Mouse (Mus musculus): Measurements from ENCODE around the gene Chst10. TPM values are rescaled to one million over a fixed set of nuclear protein-coding genes. Genes with fewer than 3 reads are reported as not detected.

The Chst10 gene
- polyA plus RNA-seq, 1 experiment from 2014 or later: 0.93 TPM

DNA sequence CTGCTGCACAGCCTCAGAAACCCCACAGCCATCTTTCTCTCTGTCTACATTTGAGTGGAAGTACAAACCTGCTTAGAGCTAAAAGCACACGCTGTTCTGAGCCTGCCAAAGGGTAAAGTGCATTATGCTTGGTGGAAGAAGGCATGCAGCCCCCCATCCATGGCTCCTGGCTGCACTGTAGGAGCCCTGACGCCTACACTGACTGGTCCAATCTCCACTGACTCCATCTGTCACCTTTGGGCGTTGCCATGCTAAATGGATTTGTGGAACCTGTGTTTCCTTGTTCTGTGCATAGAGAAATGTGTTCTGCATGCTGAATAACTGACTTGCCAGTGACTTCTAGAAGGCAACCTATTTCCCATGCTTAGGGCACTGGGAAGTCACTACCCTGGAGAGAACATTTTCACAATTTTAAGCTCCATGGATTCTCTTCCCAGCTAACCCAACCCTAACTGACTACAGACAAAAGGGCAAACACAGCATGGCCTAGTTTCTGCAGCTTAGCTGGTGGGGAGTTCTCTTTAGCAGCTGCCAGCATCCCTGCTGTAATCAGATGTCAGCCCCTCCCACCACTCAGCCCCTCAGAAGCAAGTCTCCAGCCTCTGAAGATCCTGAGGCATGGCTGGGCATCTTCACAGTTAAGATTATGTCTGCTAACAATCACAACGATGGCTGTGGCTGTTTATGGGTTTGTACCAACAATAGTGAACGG is 21.1 kb downstream of the Chst10 start:
- no peaks in the 10 kb centered on the region; the same call in 1 of the 2 replicates for H3K36me3 ChIP-seq (ENCODE audit: control insufficient read depth, insufficient read depth)
- H3K27me3 ChIP-seq (replicated peaks; ENCODE audit: control insufficient read depth, insufficient read depth, low read length): no peaks in the 10 kb centered on the region
- ATAC-seq: no peak
- no peak overlapping the region for H3K4me2 ChIP-seq (replicated peaks; ENCODE audit: low read depth)
- H3K27ac ChIP-seq (ENCODE audit: low read depth, low read length): no peak overlapping the region
- no peaks in the 10 kb centered on the region for H3K9me3 ChIP-seq (ENCODE audit: control insufficient read depth)
- TF ChIP-seq CTCF (IDR thresholded peaks at IDR 0.05; ENCODE audit: low read depth): no peak
- no peak overlapping the region for H3K4me3 ChIP-seq (ENCODE audit: low read depth, low read length)
- no peak overlapping the region for H3K9ac ChIP-seq (ENCODE audit: low read depth, low read length)
- 57% methylated on average over 5 of the region's 5 CpGs for WGBS
- H3K4me1 ChIP-seq (replicated peaks; ENCODE audit: control insufficient read depth, insufficient read depth, low read length): no peaks in the 10 kb centered on the region

GRCm38 (mm10) chr1:38873911-38874310 is 24.1 kb downstream of the Chst10 start:
- Histone ChIP-seq H3K4me2 (replicated peaks; ENCODE audit: low read depth) (no peak overlapping the region), H3K9ac (ENCODE audit: low read depth, low read length) (no peak overlapping the region), H3K9me3 (ENCODE audit: control insufficient read depth) (no peaks in the 10 kb centered on the region), H3K27ac (ENCODE audit: low read depth, low read length) (no peak overlapping the region), H3K4me3 (ENCODE audit: low read depth, low read length) (no peak overlapping the region), H3K36me3 (ENCODE audit: control insufficient read depth, insufficient read depth) (no peaks in the 10 kb centered on the region; the same call in 1 of the 2 replicates), H3K27me3 (replicated peaks; ENCODE audit: control insufficient read depth, insufficient read depth, low read length) (no peaks in the 10 kb centered on the region), H3K4me1 (replicated peaks; ENCODE audit: control insufficient read depth, insufficient read depth, low read length) (no peaks in the 10 kb centered on the region)
- ATAC-seq: no peak
- TF ChIP-seq CTCF (IDR thresholded peaks at IDR 0.05; ENCODE audit: low read depth): no peak
- WGBS: 77% methylated on average over 5 of the region's 5 CpGs

GRCm38 (mm10) chr1:38871834-38872233 is 26.1 kb downstream of the Chst10 start:
- H3K9ac ChIP-seq (ENCODE audit: low read depth, low read length): no peak overlapping the region
- no peaks in the 10 kb centered on the region for H3K4me1 ChIP-seq (replicated peaks; ENCODE audit: control insufficient read depth, insufficient read depth, low read length)
- H3K27ac ChIP-seq (ENCODE audit: low read depth, low read length): no peak overlapping the region
- H3K27me3 ChIP-seq (replicated peaks; ENCODE audit: control insufficient read depth, insufficient read depth, low read length): no peaks in the 10 kb centered on the region
- H3K36me3 ChIP-seq (ENCODE audit: control insufficient read depth, insufficient read depth): no peaks in the 10 kb centered on the region; the same call in 1 of the 2 replicates
- WGBS: 91% methylated on average over 6 of the region's 6 CpGs
- no peaks in the 10 kb centered on the region for H3K9me3 ChIP-seq (ENCODE audit: control insufficient read depth)
- no peak overlapping the region for H3K4me3 ChIP-seq (ENCODE audit: low read depth, low read length)
- TF ChIP-seq CTCF (IDR thresholded peaks at IDR 0.05; ENCODE audit: low read depth): no peak
- ATAC-seq: no peak
- H3K4me2 ChIP-seq (replicated peaks; ENCODE audit: low read depth): no peak overlapping the region

DNA sequence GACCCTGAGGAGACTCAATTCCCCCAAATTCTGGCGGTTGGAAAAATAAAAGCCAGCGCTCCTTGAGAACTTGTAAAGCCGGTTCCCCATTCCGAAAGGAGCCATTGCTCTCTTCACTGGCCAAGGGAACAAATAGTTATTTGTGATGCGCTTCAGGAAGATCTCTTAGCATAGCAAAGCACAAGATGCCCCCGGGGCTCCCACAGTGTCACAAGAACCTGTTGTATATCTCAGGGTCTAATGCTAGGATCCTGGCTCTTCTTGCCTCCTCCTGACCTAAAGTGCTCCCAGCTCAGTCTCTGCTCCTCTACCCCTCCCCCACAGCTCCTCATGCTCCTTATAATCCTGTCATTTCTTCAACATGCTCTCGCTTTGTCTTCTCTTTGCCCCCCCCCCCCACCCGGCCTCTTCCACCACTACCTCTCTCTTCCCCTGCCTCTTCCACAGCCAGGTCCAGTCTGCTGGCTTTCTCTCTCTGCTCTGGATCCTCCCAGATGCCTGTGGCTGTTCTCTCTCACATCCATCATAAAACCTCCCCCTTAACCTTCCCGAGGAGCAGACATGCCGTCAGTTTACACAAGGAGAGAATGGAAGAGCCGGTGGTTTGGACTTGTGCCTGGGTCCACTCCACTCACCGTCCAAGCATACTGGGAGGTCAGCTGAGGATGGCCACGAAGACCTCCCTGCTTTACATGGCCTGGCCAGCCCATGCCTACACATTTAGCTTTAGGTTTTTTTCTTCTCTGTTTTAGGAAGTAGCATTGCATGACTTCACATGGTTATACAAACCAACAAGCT is 28.4 kb downstream of the Chst10 start:
- H3K4me2 ChIP-seq (replicated peaks; ENCODE audit: low read depth): no peak overlapping the region
- no peak for ATAC-seq
- 51% methylated on average over 13 of the region's 13 CpGs for WGBS

GRCm38 (mm10) chr1:38866242-38866641 is 31.7 kb downstream of the Chst10 start:
- no peak overlapping the region for H3K9ac ChIP-seq (ENCODE audit: low read depth, low read length)

More for the DNA sequence above, 28.4 kb downstream of the Chst10 start:
- Histone ChIP-seq H3K27ac (ENCODE audit: low read depth, low read length) (no peak overlapping the region), H3K4me1 (replicated peaks; ENCODE audit: control insufficient read depth, insufficient read depth, low read length) (no peaks in the 10 kb centered on the region), H3K9ac (ENCODE audit: low read depth, low read length) (no peak overlapping the region), H3K27me3 (replicated peaks; ENCODE audit: control insufficient read depth, insufficient read depth, low read length) (no peaks in the 10 kb centered on the region), H3K36me3 (ENCODE audit: control insufficient read depth, insufficient read depth) (no peaks in the 10 kb centered on the region; the same call in 1 of the 2 replicates), H3K9me3 (ENCODE audit: control insufficient read depth) (no peaks in the 10 kb centered on the region), H3K4me3 (ENCODE audit: low read depth, low read length) (no peak overlapping the region)
- no peak for TF ChIP-seq CTCF (IDR thresholded peaks at IDR 0.05; ENCODE audit: low read depth)

GRCm38 (mm10) chr1:38864341-38864740 is 33.6 kb downstream of the Chst10 start:
- no peaks in the 10 kb centered on the region for H3K9me3 ChIP-seq (ENCODE audit: control insufficient read depth)
- no peaks in the 10 kb centered on the region for H3K36me3 ChIP-seq (ENCODE audit: control insufficient read depth, insufficient read depth)
- H3K4me2 ChIP-seq (replicated peaks; ENCODE audit: low read depth): no peak overlapping the region
- no peak overlapping the region for H3K27ac ChIP-seq (ENCODE audit: low read depth, low read length)
- no peak for TF ChIP-seq CTCF (IDR thresholded peaks at IDR 0.05; ENCODE audit: low read depth)
- H3K9ac ChIP-seq (ENCODE audit: low read depth, low read length): no peak overlapping the region
- H3K4me3 ChIP-seq (ENCODE audit: low read depth, low read length): no peak overlapping the region
- 70% methylated on average over 9 of the region's 9 CpGs for WGBS
- no peaks in the 10 kb centered on the region for H3K27me3 ChIP-seq (replicated peaks; ENCODE audit: control insufficient read depth, insufficient read depth, low read length)
- ATAC-seq: no peak
- H3K4me1 ChIP-seq (replicated peaks; ENCODE audit: control insufficient read depth, insufficient read depth, low read length): no peaks in the 10 kb centered on the region

More at GRCm38 (mm10) chr1:38866242-38866641, 31.7 kb downstream of the Chst10 start:
- no peak for ATAC-seq
- Histone ChIP-seq H3K4me2 (replicated peaks; ENCODE audit: low read depth) (no peak overlapping the region), H3K27me3 (replicated peaks; ENCODE audit: control insufficient read depth, insufficient read depth, low read length) (no peaks in the 10 kb centered on the region), H3K4me3 (ENCODE audit: low read depth, low read length) (no peak overlapping the region), H3K4me1 (replicated peaks; ENCODE audit: control insufficient read depth, insufficient read depth, low read length) (no peaks in the 10 kb centered on the region), H3K9me3 (ENCODE audit: control insufficient read depth) (no peaks in the 10 kb centered on the region), H3K36me3 (ENCODE audit: control insufficient read depth, insufficient read depth) (no peaks in the 10 kb centered on the region), H3K27ac (ENCODE audit: low read depth, low read length) (no peak overlapping the region)
- no peak for TF ChIP-seq CTCF (IDR thresholded peaks at IDR 0.05; ENCODE audit: low read depth)
- 74% methylated on average over 5 of the region's 5 CpGs for WGBS
